Mouse (Mus musculus): ENCODE results near the gene Vcp. TPM values are rescaled to one million over a fixed set of nuclear protein-coding genes. Genes with fewer than 3 reads are reported as not detected.
A peak's percentile ranks its signal among the peaks of the same experiment; 100 is the strongest.

Vcp gene
- 100 to 1,000 TPM; 177 to 190 TPM for total RNA-seq (2021)
- long read RNA-seq, transcript Vcp-201 (17 exons, 3,316 nt): major isoform, 334 of 363 reads
- long read RNA-seq, partial matches to known transcripts: 13 of 363 reads
- long read RNA-seq, other reads (novel, unspliced or antisense): 16 of 363 reads

DNA sequence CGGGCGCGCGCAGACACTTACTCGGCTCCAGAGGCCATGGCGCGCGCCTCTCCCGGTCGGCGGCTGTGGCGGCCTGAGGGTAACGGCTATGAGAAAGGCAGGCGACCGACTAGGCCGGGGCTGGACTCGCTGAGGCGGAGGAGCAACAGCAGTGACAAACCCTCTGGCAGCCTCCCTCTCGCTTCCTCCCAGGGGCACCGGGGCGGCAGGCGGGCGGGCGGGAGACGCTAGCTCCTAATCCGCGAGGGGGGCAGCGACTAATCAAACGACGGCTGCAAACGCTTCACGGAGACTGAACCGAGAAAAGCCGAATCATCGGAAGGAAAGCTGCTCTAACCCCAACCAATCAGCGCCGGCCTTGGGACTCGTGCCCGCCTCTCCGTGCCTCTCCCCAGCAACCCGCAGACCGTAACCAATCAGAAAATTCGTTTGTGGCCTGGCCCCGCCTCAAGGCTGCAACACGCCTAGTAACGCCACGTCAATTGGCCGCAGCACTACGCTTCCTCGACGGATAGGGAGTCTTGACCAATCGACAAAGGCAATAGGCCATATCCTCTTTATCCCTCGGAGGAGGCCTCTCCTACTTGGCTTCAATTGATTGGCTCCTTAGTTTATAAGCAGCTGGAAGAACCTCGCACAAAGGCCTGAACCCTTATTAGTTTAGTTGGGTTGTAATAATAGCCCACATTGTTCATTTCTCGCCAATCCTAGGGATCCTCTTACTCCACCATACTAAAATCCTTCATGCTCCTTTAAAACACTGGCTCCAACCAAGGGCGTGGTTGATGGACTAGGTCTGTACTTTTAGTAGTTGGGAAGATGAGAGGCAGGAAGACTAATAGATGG, at the start of gene Vcp:
Vcp (minus strand) TSS at position 367 of the 846 bp plus-strand sequence.
- DNase-seq (ENCODE audit: low spot score in 2 of 2): peak; percentile 99 to 100

DNA sequence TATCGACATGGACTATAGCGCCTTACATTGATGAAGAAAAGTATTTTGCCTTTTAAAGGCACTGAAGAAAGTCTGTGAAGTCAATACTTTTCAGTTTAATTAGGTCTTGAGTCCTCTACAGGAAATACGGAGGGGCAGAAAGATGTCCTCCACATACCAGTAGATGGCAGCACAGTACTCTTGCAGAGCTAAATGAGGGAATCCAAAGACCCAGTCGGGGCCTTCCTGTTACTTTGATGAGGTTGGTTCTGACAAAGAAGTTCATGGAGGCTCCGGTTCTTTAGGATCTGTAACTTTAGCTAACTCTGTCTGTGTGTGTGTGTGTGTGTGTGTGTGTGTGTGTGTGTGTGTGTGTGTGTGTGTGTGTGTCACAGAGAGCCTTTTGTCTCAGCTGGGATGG, 46.9 kb upstream of the Vcp start:
- DNase-seq (ENCODE audit: low spot score in 2 of 2): peak; percentile 51 to 90

DNA sequence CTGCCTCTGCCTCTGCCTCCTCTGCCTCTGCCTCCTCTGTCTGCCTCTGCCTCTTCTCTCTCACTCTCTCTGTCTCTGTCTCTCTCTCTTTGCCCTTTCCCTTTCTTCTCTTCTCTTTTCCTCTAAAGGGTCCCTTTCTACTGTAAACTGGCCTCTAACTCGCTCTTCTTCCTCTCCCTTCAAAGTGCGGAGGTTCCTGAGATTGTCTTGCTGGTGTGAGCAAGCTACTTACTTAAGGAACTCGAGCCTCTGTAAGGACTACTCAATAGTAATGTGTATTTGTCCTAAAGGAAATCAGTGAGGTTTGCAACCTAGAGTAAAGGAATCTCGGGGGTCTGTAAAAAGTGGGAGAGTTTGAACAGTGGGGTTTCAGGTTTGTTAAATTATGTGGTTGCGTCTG, 46.3 kb upstream of the Vcp start:
- DNase-seq (ENCODE audit: low spot score in 2 of 2): no peak

DNA sequence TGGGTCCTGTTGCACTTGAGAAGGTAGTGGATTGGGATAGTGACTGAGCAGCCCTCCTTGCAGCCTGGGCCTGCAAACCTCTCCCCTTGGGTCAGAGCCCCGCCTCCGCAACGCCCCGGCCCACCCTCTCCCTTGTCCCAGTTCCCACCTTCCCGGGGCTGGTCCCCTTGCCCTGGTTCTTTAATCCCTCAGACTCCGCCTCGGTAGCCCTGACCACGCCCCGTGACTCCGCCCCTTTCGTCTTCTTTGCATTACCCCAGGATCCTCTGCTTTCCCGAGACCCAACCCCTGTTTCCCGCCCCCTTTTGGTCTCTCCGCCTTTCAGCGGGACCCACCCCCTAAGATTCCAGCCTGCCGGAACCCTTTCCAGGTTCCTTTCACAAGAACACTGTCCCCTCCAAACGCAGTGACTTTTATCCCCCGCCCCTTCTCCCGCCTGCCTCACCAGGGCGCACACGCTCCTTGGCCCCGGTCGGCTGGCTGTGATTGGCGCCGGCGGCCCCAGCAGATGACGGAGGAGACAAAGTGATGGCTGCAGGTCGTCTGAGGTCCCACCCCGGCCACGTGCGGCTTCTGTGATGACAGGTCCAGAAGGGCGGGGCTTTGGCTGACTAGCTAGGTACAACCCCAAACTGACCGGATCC, 45.5 kb upstream of the Vcp start, which contains the start of gene Fam214b:
Fam214b (minus strand) TSS at position 562 of the 644 bp plus-strand sequence.
- DNase-seq (ENCODE audit: low spot score in 2 of 2): peak; percentile 91 to 94

DNA sequence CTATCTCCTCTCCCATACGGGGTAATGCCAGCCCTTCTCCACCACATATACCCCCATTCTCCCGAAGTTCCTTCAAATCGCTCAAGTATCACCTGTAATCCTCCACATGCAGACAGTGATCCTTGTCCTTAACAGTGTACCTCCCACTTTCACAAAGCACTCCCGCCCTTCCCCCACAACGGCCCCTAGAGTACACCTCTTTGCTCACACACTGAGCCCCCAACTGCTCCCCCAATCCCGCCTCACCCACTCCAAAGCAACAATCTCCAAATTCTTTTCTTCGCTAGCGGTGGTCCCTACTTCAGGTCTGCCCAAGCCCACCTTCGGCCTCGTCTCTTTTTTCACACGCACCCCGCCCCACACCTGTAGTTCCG, 45.0 kb upstream of the Vcp start:
- DNase-seq (ENCODE audit: low spot score in 2 of 2): no peak

DNA sequence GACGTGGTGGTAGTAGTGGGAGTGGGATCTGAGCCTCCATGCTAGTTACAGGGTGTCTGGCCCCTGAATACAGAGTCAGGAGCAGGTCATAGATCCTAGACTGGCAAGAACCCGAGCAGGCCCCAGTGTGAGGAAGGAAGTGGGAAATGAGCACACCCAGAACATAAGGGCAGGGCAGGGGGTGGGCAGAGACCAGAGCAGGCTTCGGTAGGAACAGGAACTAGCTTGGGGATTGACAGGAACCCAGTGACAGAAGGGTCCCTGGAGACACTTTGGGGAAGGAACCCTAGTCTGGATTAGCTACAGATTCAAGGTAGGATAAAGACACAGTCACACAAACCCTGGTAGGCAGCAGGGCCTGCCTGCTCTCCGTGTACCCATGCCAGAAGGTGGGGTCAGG, 44.4 kb upstream of the Vcp start:
- DNase-seq (ENCODE audit: low spot score in 2 of 2): peak in 1 of 2 experiments; percentile 12

DNA sequence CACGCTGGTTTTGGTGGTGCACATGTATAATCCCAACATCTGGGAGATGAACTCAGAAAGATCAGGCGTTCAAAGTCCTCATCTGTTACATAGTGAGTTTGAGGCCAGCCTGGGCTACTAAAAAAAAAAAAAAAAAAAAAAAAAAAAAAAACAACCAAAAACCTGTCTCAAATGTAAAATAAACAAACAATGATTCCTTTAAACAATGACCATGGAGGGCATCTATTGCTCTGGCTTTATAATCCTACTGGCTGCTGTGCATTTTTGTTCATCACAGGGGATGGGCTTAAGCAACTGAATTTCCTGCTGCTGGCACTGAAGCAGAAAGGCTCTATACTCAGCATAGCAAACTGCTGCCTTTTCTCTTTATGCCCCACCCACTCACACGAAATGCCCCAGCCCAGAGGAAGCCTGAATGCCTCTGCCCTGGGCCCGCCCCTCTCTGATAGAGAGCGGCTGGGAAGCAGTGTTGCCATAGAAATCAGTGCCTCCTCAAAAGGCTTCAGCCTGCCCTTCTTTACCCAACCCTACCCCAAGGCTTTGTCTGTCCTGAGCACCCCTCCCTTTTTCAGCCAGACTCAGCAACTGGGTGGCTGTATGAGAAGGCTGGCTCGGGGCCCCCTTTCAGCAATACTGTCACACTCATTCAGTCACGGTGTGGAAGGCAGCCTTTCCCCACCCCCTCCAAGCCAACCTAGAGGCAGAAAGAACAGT, 43.5 kb upstream of the Vcp start:
- DNase-seq (ENCODE audit: low spot score in 2 of 2): peak; percentile 59 to 60

DNA sequence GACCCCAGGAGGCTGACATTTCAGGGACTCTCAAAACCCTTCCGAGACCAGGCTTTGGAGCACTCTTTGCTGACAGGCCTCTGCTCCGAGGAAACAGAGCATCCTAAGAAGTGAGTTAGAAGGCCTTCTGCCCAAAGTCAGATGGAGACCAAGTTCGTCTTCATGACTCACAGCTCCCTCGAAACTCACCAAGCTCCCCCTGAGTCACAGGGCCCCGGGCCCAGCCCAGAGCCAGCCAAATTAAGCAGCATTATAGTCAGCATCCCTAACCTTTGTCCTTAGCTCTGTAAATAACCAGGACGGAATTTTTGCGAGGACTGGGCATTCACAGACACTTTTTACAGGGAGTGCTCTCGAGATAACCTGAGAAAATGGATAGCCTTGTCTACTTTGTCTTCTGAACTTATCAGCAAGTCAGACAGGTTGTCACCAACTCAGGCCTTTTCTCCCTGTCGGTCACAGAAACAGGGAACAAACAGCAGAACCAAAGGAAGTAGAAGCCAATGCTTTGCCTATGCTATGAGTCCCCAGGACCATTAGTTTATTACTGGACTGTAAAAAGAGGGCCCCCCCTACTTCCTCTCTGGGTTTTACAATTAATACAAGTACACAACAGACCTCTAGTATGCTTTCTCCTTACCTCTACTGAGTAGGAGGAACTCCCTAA, 40.7 kb upstream of the Vcp start:
- no peak for DNase-seq (ENCODE audit: low spot score in 2 of 2)

DNA sequence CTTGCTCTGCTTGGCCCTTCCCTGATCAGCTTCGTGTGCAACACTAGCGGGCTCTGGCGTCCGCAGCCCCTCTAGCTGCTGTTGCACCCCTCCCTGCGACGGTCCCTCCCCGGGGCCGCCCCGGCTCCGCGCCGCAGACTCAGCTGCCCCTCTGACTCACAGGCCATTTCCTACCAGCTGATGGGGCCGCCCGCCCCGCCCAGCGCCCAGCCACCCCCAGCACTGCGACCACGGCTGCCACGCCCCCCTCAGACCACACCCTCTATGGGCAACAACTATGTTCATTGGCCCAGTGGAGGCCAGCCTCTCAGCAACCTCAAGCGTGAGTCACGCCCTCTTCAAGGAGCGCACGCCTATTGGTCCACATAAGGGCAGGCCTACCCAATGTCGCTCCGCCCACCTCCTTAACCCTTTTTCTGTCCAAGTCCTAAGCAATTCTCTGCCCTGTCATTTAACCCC, 39.8 kb upstream of the Vcp start:
- peak; percentile 92 to 97 for DNase-seq (ENCODE audit: low spot score in 2 of 2)

DNA sequence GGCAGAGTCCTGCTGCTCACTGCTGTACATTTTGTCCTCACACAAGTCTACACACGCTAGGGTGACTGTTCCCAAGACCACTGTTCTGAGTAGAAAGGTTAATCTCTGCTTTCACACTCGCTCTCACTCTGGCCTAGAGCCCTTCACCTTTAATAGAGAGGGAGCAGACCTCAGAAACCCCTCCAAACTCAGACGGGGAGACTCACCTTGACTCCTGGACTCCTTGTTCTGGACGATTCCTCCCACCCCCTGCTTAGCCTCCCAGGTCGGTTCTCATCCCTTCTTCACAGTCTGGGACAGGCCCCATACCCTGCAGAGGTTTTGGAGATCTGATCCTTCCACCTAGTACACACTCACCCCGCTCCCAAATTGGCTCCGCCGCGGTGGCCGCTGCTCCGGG, 39.3 kb upstream of the Vcp start:
- no peak for DNase-seq (ENCODE audit: low spot score in 2 of 2)

DNA sequence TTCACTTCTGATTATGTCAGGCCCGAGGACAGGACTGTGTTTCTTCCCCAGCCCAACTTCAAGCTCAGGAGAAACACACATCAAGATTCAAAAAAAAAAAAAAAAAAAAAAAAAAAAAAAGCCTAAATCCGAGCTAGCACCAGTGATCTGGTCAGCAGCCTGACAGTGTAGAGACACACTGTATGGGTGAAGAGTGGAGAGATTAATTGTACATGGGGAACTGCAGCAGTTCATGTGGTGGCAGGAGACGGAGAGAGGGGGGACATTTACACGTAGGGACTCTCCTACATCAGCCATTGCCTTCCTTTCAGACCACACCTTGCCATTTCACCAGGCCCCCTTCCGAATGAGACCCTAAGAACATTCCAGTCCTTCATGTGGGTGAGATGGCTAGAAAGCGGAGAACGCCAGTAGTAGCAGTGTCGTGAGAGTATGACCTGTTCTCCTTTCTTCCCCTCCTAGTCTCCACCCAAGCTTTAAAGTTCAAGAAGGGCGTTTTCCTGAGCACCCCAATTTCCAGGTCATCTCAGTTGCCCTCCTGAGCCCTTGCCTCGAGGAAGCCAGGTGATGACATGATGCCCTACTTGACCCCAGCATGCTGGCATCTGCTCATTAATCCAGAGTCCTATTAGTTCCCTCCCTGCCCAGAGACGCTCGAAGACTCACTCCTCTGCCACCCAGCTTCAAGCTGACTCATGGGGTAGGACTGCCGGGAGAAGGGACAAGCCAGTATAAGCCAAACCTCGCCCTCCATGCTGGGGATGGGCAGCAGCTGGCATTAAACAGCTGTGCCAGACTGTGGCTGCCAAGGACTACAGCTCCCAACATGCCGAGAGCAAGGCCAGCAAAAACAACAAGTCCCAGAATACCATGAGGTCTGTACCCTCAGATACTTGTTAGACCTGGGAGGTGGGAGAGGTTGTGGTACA, 38.5 kb upstream of the Vcp start:
- peak; percentile 53 to 55 for DNase-seq (ENCODE audit: low spot score in 2 of 2)

DNA sequence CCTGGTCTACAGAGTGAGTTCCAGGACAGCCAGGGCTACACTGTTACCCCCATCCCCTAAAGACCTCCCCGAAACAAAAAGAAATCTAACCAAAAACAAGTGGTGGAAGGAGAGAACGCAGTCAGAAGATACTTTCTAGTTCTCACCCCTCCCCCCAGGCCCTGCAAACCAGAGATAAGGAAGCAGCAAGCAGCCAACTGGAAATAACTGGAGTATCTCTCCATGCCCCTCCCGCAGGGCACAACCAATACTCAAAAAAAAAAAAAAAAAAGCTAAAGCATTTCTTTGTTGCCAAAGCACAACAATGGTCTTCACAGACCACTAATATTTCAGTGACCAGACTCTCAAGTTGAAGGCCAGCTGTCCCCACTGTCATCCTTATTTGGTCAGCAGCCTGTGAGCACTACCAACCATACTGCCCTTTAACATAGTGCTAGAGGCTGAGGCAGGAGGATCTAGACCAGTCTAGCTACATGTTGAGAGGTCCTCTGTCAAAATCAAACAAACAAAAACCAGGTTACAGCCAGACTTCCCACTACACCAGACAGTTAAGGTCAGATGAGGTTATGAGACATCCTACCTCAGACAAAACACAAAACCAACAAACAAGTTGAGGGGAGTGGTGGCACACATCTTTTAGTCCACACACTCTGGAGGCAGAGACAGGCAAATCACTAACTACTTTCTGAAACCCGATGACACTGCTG, 37.7 kb upstream of the Vcp start:
- DNase-seq (ENCODE audit: low spot score in 2 of 2): no peak

DNA sequence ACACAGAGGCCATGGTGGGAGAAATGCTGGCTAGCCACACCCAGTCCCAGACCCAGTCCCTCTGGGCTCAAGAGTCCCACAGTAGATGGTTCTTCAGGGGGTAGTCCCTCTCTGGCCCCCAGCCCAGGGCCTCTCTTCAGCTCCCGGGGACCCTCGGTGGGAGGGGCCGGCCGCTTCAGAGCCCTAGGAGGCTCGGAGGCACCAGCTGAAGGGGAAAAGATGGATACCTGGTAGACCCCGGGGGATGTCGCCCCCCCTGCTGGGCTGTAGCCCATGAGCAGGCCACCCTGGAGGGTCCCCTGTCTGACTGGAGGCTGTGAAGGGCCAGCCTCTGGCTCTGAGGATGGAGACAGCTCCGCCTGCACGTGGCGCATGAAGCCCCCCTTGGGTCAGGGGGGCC, 36.0 kb upstream of the Vcp start:
- no peak for DNase-seq (ENCODE audit: low spot score in 2 of 2)

DNA sequence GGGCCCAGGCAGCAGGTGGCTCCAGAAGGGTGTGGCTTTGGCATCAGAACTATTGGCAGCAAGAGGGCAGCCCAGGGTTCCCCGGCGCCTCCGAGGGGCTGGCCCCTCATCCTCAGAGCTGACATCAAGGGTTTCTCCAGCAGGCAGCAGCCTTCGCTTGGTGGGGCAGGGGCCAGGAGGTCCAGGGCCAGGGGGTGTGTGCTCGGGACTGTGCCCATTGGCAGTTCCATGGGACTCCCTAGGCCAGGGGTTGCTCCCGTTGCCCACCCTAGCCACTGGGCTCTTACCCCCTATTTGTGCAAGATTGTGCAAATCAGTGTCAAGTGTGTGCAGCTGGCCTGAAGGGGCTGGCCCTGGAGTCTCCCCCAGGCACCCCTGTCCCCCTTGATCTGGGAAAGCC, 35.5 kb upstream of the Vcp start:
- DNase-seq (ENCODE audit: low spot score in 2 of 2): no peak

DNA sequence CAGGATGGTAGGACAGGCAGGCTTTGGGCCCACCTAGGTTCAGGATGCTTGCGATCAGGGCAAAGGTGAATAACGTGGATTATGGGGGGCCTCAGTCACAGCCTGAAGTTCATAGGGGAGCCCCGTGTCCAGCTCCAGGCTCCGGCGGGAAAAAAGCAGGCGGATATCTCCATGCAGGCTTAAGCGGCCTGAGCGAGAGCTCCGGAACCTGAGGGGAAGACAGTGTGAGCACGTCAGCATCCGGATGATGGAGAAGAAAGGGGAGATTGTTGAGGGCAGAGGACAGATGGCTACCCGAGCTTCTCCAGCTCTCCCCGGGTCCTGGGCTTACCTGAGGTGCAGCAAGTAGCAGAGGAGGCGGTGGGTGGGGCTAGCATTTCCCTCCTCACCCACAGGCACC, 33.2 kb upstream of the Vcp start:
- DNase-seq (ENCODE audit: low spot score in 2 of 2): no peak

DNA sequence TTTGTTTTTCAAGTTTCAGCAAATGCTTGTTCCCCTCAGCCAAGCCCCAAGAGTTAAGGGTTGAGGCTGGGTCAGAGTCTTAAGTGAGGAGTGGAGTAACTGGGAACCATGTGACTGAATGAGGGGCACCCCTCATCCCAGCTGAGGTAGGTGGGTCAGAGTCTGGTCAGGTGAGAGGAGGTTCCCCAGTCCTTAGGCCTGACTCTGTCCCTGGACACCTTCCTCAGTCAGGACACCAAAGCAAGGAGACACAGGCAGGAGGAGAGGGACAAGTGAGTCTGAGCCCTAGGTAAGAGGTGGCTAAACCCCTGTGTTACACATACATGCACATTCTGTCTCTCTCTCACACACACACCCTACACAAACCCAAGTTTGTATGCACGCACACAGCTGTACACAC, 32.2 kb upstream of the Vcp start:
- DNase-seq (ENCODE audit: low spot score in 2 of 2): no peak

DNA sequence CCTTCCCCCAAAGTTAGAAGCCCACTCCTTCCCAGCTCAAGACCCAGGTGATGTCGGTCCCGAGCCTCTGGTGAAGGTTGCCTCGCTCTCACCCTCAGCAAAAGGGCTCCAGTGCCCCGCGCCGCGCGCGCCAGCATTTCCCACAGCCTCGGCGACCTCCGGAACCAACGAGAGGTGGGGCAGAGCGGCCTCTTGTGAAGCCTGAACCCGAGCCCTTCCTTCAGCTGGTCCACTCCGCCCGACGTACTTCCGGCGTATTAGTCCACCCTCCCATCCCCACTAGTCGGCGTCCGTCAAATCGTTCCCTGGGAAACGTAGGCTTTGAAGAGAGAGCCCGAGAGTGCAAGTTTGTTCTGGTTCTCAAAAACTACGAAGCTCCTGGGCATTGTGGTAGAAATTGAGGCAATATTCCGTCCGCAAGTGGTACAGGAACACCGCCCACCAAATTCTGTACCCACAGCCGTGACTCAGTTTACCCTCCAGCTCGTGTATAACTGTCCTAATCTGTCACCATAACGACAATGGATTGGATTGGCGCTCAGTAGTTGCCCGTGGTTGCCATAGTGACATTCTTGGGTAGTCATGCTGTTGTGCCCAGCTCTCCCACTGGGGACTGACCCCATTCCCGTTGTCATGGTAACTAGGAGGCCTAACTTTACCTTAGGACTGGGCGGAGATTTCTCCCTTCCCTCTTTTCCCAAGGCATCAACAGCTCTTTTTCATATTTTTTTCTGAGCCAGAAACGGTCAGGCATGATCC, 31.1 kb upstream of the Vcp start, which contains the start of gene Stoml2:
Stoml2 (minus strand) TSS at position 474 of the 759 bp plus-strand sequence.
- peak; percentile 93 to 95 for DNase-seq (ENCODE audit: low spot score in 2 of 2)

DNA sequence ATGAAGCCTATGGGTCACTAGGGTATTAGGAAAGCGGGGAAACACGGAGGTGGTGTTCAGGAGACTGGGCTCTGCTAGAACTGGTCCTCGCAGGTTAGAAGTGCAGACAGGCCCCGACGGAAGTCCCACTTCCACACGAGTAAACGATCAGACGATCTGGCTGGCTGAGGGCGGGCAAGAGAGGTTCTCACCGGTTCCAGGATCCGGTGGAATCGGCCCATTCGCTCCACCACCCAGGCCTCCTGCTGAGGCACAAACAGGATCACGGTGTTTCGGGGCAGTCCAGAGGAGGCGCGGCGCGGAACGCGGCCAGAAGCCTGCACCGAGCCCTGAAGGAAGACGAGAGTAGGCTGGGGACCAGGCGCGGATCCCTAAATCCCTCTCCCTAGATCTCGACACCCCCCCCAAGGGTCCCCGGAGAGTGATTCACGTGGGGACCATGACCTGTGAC, 30.5 kb upstream of the Vcp start:
- DNase-seq (ENCODE audit: low spot score in 2 of 2): no peak
